Mouse (Mus musculus) cerebellum, adult 2 months (tissue): Measurements from ENCODE around the gene Tespa1.

ENCODE experiments used
- CTCF ChIP-seq: fragments of 200-500 bp; IDR thresholded peaks from 2 replicates; pipeline ENCODE4 v1.5.1; 2011; ENCODE audit warnings: low read depth, mild to moderate bottlenecking, control low read depth, low read length, moderate library complexity, borderline replicate concordance; ENCODE audit not compliant: insufficient read depth
- POLR2A ChIP-seq: fragments of 200-500 bp; IDR thresholded peaks from 2 replicates; pipeline ENCODE4 v1.6.1; 2011; ENCODE audit warnings: low read length, control low read depth, borderline replicate concordance; ENCODE audit not compliant: insufficient read depth

GRCm38 (mm10) chr10:130363438-130364164 is 40.9 kb downstream of the Tespa1 start:
- no peak for TF ChIP-seq POLR2A
- peak; percentile 38; the same call in 1 of the 2 replicates for TF ChIP-seq CTCF
